Mouse (Mus musculus): ENCODE data around the gene Eef1a1. TPM values are rescaled to one million over a fixed set of nuclear protein-coding genes. Genes with fewer than 3 reads are reported as not detected.

Gene Eef1a1
- total RNA-seq, 2 experiments from 2014 or later = 2,328 to 2,361 TPM

Small RNAs within 50 kb of the gene (microRNA-seq; reads per million reads assigned to microRNA genes)
- 0 reads per million in 2 experiments for gene Gm26377

Other genes with a start within 250 kb of the Eef1a1 start
- gene Gm3776, start 232.0 kb downstream of the Eef1a1 start, total RNA-seq (2021) = not detected
- gene Gm10639, start 199.2 kb downstream of the Eef1a1 start, total RNA-seq (2021) = not detected
- not detected for gene Omt2a, start 174.4 kb downstream of the Eef1a1 start, total RNA-seq (2021)
- not detected for gene Omt2b, start 161.6 kb downstream of the Eef1a1 start, total RNA-seq (2021)
- under 1 TPM in 1 of 2 experiments, not detected in 1; 0.88 TPM for gene Gsta2, start 133.4 kb downstream of the Eef1a1 start, total RNA-seq (2021)
- not detected for gene Dppa5a, start 121.0 kb downstream of the Eef1a1 start, total RNA-seq (2021)
- not detected for gene Ooep, start 110.4 kb downstream of the Eef1a1 start, total RNA-seq (2021)
- gene Ddx43, start 93.4 kb downstream of the Eef1a1 start, total RNA-seq (2021) = not detected
- under 1 TPM; 0.40 to 0.65 TPM for gene Cgas, start 45.9 kb downstream of the Eef1a1 start, total RNA-seq (2021)
- 10 to 100 TPM; 25.3 to 25.7 TPM for gene Mto1, start 40.9 kb downstream of the Eef1a1 start, total RNA-seq (2021)
- gene Gm17324, start 40.4 kb downstream of the Eef1a1 start, total RNA-seq (2021) = under 1 TPM in 1 of 2 experiments, not detected in 1; 0.42 TPM
- 10 to 100 TPM; 17.8 to 19.8 TPM for gene Slc17a5, start 98.9 kb upstream of the Eef1a1 start, total RNA-seq (2021)
- gene Cd109, start 126.4 kb upstream of the Eef1a1 start, total RNA-seq (2021) = under 1 TPM; 0.45 to 0.91 TPM

Data from left cerebral cortex, adult 18-20 months (tissue).